Mouse (Mus musculus): ENCODE results near the gene Gm17657.

Gene Gm17657

DNA sequence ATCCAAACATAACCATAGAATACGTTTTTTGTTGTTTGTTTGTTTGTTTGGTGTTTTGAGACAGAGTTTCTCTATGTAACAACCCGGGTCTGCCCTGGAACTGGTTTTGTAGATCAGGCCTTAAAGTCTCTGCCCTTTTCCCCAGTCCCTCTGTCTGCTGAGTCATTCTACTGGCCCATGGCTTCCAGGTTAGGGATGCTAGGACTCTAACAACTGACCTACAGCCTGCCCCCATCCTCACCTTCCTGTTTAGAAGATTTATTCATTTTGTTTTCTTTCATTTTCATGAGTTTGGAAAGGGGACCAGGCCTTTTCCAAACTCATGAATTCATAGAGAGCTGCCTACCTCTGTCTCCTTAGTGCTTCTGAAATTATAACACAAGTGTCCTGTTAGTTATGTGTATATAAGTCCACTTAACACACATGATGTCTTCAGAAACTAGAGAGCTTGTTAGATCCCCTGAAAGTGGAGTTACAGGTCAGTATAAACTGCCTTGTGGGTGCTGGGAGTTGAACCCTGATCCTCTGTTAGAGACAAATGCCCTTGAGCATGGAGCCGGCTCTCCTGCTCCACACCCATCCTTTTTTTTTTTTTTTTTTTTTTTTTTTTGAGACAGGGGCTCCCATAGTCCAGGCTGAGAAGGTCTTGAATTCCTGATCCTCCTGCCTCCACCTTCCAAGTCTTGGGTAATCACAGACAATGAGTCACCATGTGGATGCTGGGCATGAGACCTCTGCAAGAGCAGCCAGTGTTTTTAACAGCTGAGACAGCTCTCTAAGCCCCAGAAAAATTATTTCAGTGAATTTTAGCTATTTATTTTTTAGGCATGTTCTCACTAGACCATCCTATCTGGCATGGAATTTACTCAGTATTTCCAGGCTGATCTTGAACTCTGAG is 63.9 kb downstream of the Gm17657 start:
- DNase-seq: no peak

DNA sequence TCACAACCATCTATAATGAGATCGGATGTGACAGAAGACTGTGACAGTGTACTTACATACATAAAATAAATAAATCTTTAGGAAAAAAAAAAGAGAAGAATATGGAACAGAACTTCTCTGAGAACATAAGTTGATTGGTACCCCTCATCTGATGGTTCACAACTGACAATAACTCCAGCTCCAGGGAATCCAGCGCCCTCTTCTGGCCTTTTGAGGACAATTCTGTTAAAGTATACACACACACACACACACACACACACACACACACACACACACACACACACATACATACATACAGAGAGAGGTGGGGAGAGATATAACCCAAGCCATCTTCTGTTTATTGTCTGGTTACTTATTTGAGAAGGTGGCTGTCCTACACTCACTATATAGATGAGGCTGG is 65.0 kb downstream of the Gm17657 start:
- DNase-seq: no peak

DNA sequence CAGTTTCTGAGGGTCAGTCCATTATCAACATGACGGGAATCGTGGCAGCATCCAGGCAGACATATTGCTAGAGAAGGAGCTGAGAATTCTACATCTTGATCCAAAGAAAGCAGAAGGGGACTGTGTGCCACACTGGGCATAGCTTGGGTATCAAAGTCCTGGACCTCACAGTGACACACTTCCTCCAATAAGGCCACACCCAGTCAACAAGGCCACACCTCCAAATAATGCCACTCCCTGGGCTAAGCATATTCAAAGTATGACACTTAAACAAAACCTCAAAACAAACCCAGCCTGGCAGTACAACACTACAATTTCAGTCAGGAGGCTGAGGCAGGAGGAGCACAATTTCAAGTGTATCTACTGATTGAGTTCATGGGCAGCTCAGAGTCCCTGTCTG is 66.2 kb downstream of the Gm17657 start:
- no peak for DNase-seq

DNA sequence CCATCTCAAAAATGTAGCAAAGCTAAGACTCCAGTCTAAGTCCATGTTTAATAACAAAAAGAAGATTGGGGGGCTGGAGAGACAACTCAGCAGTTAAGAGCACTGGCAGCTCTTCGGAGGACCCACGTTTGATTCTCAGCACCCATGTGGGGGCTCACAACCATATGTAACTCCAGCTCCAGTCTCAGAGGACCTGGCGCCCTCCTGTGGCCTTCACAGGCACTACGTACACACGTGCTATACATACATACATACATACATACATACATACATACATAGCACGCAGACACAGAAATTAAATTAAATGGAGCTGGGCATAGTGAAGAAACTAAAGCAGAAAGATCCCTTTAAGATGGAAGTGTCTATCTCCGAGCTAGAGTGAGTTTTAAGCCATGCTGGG is 66.8 kb downstream of the Gm17657 start:
- DNase-seq: no peak

DNA sequence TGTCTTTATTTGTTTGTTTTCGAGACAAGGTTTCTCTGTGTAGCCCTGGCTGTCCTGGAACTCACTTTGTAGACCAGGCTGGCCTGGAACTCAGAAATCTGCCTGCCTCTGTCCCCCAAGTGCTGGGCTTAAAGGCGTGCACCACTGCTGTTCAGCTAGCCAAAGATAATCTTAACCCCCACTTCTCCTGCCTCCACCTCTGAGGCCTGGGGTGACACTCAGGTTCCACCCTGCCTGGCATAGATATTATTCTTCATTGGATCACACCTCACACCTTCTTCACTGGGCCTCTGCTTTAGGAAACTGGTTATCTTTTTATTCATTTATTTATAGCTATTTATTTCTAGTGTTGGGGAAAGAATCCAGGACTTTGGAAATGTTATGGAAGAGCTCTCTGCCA is 69.2 kb downstream of the Gm17657 start:
- DNase-seq: no peak

DNA sequence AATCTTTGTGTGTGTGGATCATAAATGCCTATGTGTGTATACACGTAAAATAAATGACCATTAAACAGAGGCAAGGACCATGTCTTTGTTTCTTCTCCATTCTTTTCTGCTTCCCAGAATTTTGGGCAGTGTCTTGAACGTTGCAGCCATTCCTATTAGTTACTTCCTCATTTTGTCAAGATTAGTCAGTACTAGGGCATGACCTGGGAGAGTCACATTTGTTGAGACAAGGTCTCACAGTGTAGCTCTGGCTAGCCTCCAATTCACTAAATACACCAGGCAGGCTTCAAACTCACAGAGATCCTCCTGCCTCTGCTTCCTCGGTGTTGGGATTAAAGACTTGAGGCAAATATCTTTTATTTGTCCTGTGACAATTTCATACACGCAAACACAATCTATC is 71.2 kb downstream of the Gm17657 start:
- no peak for DNase-seq

DNA sequence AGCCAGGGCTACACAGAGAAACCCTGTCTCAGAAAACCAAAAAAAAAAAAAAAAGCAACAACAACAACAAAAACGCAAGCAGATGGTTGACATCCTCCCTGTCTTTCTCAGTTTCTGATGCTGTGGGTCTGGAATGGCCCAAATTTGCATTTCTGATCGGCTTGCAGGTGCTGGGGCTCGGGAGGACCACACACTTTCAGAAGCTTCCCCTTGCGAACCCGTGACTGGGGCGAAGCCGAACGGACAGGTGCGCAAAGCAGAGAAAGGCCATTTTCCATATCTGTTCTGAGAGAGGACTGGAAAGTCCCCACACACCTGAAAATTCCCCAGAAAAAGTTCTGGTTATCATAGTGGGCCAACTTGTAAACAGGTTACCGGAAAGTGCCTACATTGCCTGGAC is 72.1 kb downstream of the Gm17657 start:
- DNase-seq: no peak

DNA sequence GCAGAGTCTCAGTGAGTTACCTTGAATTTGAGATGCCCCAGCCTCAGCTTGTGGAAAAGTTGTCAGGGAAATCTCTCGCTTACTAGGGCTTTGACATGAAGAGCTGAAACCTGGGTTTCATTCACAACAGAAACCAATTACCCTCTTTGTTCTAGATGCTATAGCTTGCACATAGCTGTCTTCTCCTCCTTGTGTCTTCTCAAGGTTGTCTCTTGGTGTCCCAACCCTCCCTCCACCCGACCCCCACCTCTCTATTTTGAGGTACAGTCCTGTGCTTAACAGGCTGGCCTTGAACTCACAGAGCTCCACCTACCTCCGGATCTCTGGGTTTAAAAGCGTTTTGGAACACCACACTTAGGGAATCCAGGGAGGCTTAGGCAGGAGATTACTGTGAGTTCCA is 73.0 kb downstream of the Gm17657 start:
- DNase-seq: no peak

DNA sequence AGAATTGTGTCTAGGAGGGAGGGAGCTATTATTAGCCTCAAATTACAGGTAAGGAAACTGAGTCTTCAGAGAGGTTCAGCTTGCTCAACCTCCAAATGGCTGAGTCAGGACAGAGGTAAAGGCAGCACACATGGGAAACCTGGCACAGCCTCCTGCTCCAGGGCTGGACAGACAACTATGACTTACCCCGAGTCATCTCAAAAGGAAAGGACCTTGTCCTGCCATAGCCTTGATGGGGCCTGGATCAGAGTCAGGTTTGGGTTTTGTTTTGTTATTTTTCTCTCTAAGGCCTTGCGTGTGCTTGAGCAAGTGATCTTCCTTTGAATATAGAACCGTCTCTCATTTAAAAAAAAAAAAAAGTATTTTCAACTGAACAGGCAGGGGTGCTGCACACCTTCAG is 74.3 kb downstream of the Gm17657 start:
- no peak for DNase-seq

DNA sequence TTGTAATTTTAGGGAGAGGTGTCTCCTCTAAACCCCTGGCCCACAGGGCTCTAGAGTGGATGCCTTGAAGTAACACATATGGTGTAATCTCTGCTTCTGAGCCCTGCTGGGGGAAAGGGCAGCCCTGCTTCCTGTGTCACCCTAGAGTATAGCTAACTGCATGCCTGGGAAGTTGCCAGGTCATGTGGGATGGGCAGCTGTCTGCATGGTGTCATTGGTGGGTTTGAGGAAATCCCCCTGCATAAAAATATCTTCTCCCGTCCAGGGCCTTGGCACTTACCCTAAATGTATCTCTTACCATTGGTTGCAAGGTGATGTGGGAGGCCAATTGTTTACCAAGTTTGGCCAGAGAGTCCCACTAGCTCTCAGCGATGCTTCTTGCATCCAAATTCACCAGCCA is 75.4 kb downstream of the Gm17657 start:
- DNase-seq: no peak

DNA sequence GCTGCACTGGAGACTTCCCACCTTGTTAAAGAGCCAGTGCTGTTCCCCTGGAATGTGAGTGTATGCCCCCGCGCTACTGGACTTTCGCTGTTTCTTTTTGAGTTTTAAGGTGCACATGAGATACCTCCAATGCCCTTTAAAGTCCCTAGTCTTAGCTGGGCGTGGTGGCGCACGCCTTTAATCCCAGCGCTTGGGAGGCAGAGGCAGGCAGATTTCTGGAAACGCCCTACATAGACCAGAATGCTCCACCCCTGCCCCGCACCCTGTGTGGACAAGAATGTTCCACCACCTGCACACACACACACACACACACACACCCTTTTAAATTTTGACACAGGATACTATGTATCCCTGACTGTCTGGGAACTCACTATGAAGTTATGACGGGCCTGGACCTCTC is 76.0 kb downstream of the Gm17657 start:
- DNase-seq: no peak
